Mouse (Mus musculus) Patski (cell line): ENCODE measurements around the gene Mecom. TPM values are rescaled to one million over a fixed set of nuclear protein-coding genes. Genes with fewer than 3 reads are reported as not detected.
"Not testable (repeated sequence)": the region's sequence is repeated elsewhere in the genome, so short reads cannot be mapped to it uniquely, and the experiment has no call there.

Experiments used
- ATAC-seq: fragments of 100-300 bp; one replicate; pipeline ENCODE4 v1.8.0; 2021
- CTCF ChIA-PET: fragments of 350-600 bp; sonication (Branson Sonifier 250); formaldehyde crosslinking; loops from one replicate; lab custom pipeline; 2022; ENCODE audit warnings: inconsistent platforms; lab: Charles Lee
- POLR2A ChIA-PET: fragments of 350-600 bp; sonication (Branson Sonifier 250); formaldehyde crosslinking; loops from one replicate; lab custom pipeline; 2022; ENCODE audit warnings: antibody characterized with exemption, inconsistent platforms; lab: Charles Lee
- DNase-seq: peaks from one replicate; pipeline ENCODE4 v3.0.0-alpha.2; 2011; ENCODE audit warnings: low read depth, low spot score
- H3K27me3 ChIP-seq: fragments of 371-371 bp; one replicate; pipeline ENCODE4 v1.5.1; 2021
- CTCF ChIP-seq: fragments of 100-300 bp; IDR thresholded peaks from one replicate; pipeline ENCODE4 v1.5.1; 2021
- in situ Hi-C: fragments of 300-500 bp; cut with MboI; formaldehyde crosslinking; loops from 3 replicates; pipeline ENCODE4 v1.11.1; 2018; ENCODE audit warnings: low pct_unique_long_range_greater_than_20kb, mixed read lengths
- polyA plus RNA-seq: library from polyadenylated mRNA; unstranded; gene quantifications from one replicate; pipeline ENCODE4 v1.2.3, GENCODE M21; 2021

Mecom gene
- 18.4 TPM for polyA plus RNA-seq

DNA sequence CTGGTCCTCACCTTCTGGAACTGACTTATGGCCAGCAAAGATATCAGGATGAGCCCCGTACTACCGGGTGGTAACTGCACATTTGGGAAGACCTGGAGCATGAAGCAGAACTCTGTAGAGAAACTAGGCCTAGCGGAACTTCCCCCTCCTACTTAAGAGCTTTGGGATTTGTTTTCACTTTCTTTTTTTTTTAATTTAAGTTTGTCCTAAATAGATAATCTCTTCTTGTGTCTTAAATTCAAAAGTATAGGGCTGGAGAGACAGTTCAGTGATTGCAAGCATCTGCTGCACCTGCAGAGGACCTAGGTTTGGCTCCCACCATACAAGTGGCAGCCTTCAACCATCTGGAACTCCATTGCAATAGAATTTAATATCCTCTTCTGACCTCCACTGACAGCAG is at the start of gene Mecom:
TSS of gene Mecom (minus strand) at position 101 of the 400 bp plus-strand sequence.
- ATAC-seq (no peak), DNase-seq (no peak)
- CTCF ChIA-PET = interaction anchor here (0.6 kb wide), 1 partner anchor 22 kb away, joined by 3 read pairs; no protein-coding TSS in a partner anchor
- POLR2A ChIA-PET = interaction anchor here (0.5 kb wide), 2 partner anchors 26 to 43 kb away, joined by 3 to 4 read pairs; no protein-coding TSS in a partner anchor
- TF ChIP-seq CTCF = no peak
- H3K27me3 ChIP-seq = peaks cover 29% of the 10 kb centered on the region
- in situ Hi-C loops = no loop called here

DNA sequence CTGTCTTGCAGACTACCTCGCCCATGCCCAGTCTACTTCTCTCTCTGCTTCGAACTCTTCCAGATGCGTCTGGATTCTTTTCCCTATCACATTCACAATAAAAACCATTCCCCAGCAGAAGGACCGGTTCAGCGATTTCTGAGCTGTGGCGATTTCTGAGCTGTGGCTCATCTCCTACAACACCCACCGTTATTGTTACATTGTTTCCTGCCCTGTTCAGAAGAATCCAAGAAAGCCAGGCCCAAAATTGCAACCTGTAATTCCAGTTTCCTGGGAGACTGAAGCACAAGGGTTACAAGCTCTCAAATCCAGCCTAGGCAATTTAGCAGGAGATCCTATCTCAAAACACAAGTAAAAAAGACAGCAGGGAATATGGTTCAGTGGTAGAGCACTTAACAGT is 49.5 kb upstream of the Mecom start:
- in situ Hi-C loops = loop anchor here (5.0 to 10.0 kb wide), 3 partner anchors 378 to 1008 kb away; no protein-coding TSS in a partner anchor
- no peak for ATAC-seq
- ChIA-PET CTCF (interaction anchor here (1.3 kb wide), 1 partner anchor 17 kb away, joined by 4 read pairs; no protein-coding TSS in a partner anchor), POLR2A (no interaction called here)
- DNase-seq = no peak
- no peaks in the 10 kb centered on the region for H3K27me3 ChIP-seq
- TF ChIP-seq CTCF = no peak

DNA sequence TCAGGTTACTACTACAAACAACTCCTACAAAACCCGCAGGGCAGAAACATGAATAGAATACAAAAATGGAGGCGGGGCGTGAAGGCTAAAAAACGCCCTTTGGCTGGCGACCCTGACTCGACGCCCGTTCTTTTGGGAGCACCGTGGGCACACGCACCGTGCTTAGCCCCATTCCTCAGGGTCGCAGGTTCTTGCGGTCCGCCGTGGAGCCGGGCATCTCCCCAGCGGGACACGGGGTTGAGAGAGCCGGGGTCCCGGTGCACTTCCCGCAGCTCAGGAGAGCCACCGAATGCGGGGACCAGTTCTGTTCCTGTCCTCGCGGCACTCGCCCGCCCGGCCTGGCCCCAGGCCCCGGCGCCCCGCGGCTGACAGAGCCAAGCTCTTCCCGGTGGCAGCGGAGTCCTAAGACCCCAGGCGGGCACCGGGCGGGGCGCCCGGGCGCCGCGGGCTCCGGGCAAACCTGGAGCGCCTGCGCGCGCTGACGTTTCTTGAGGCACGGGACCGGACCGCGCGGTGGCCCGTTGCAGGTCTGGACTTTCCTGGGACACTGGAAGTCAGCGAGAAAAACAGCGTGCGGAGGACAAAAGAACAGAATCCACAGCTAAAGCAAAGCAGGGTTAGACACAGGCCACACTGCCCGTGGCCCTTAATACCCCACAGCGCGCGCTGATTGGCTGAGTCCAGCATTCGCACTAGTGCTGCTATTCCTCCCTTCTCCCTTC is 47.5 kb upstream of the Mecom start:
- TF ChIP-seq CTCF = no peak
- in situ Hi-C loops = loop anchor here (5.0 to 10.0 kb wide), 3 partner anchors 380 to 1010 kb away; no protein-coding TSS in a partner anchor
- no peak for DNase-seq
- CTCF ChIA-PET = interaction anchor here (1.0 kb wide), 1 partner anchor 97 kb away, joined by 3 read pairs; no protein-coding TSS in a partner anchor
- POLR2A ChIA-PET = interaction anchor here (1.0 to 1.4 kb wide), 3 partner anchors 9 to 227 kb away, joined by 3 to 4 read pairs (median 3); no protein-coding TSS in a partner anchor
- peaks cover 1% of the 10 kb centered on the region for H3K27me3 ChIP-seq
- peak; percentile 42 for ATAC-seq

DNA sequence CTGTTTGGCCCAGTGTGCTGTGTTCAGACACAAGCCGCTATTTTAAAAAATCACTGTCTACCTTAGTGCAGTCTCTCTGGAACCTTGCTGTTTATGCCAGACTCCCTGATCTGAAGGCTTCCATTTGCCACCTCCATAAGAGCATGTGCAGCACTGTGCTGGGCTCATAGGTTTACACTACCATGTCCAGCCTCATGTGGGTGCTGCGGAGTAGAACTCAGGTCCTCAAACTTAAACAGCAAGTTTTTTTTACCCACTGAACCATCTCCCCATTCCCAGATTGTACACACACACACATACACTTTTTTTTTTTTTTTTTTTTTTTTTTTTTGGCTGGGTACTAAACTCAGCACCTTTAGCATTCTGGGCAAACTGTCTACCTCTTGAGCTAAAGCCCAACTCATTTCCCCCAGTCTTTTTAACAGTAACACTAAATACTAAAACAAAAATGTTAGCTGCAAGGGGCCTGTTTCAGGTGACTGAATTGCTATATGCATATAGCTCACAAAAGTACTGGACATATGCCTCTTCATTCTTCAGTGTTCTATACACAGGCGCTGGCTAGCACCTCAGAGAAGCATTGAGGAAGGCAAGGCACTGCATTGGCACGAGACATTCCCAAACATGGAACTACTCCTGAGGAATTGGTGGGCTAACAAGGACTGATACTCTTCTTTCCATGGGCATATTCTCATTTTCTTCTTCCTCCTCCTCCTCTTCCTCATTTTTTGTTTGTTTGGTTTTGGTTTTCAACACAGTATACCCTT is 46.1 kb upstream of the Mecom start:
- ATAC-seq (no peak), DNase-seq (no peak)
- in situ Hi-C loops = loop anchor here (5.0 to 10.0 kb wide), 3 partner anchors 381 to 1011 kb away; no protein-coding TSS in a partner anchor
- CTCF ChIA-PET = interaction anchor here (0.9 to 1.3 kb wide), 3 partner anchors 8 to 122 kb away, joined by 3 to 4 read pairs (median 3); partner anchors contain the start of gene Mynn
- TF ChIP-seq CTCF = no peak
- POLR2A ChIA-PET = interaction anchor here (0.6 kb wide), 1 partner anchor 677 kb away, joined by 3 read pairs; no protein-coding TSS in a partner anchor
- peaks cover 14% of the 10 kb centered on the region for H3K27me3 ChIP-seq

GRCm38 (mm10) chr3:30592418-30592853 is 44.6 kb upstream of the Mecom start:
- no peak for TF ChIP-seq CTCF
- ChIA-PET CTCF (interaction anchor here (0.6 to 1.8 kb wide), 34 partner anchors 9 to 702 kb away, joined by 3 to 19 read pairs (median 3); partner anchors contain the start of genes Mynn and Phc3), POLR2A (interaction anchor here (1.2 kb wide), 1 partner anchor 464 kb away, joined by 3 read pairs; no protein-coding TSS in a partner anchor)
- peak; percentile 43 for DNase-seq
- in situ Hi-C loops = loop anchor here (5.0 to 10.0 kb wide), 3 partner anchors 382 to 1012 kb away; no protein-coding TSS in a partner anchor
- H3K27me3 ChIP-seq = peaks cover 23% of the 10 kb centered on the region
- ATAC-seq = peak; percentile 71

DNA sequence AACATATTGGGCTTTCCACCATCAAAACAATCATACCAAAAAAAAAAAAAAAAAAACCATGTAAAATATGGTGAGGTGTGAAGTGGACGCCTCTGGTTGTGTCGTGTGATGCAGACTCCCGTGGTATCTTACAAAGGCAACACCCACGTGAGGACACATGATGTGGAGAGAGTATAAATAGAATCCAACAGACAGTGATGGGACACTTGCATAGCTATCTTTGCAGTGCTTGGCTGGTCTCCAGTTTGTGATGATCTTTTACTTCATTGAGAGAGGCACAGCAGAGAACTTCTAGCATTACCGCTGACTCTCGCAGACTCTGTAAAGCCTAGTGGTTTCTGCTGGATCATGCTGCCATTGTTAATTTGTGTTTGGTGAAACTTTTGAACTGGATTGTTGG is 41.1 kb upstream of the Mecom start:
- DNase-seq (no peak), ATAC-seq (no peak)
- H3K27me3 ChIP-seq = peaks cover 41% of the 10 kb centered on the region
- ChIA-PET CTCF (no interaction called here), POLR2A (no interaction called here)
- no peak for TF ChIP-seq CTCF
- in situ Hi-C loops = no loop called here

DNA sequence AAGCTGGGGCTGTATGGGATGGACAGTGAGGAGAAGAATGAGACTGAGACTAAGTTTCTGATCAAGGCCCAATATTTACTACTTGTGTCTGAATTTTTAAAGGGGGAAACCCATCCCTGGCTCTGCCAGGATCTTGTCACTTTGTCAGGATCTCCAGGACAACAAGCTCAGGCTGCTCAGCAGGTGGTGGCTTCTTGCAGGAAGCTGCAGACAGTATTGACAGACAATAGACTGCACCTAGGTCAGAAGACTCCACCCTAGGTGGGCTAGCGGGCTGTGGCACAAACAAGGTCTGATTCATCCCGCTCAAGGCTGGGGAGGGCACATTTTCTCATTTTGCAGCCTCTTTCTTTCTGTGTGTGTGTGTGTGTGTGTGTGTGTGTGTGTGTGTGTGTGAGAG is 25.7 kb upstream of the Mecom start:
- DNase-seq (no peak), ATAC-seq (no peak)
- in situ Hi-C loops = loop anchor here (25.0 kb wide), 1 partner anchor 761 kb away; no protein-coding TSS in a partner anchor
- POLR2A ChIA-PET = interaction anchor here (0.6 to 0.7 kb wide), 2 partner anchors 25 to 102 kb away, joined by 3 read pairs; no protein-coding TSS in a partner anchor
- H3K27me3 ChIP-seq = peaks cover 24% of the 10 kb centered on the region
- CTCF ChIA-PET = interaction anchor here (1.0 to 1.1 kb wide), 2 partner anchors 33 to 67 kb away, joined by 3 read pairs; no protein-coding TSS in a partner anchor
- no peak for TF ChIP-seq CTCF

DNA sequence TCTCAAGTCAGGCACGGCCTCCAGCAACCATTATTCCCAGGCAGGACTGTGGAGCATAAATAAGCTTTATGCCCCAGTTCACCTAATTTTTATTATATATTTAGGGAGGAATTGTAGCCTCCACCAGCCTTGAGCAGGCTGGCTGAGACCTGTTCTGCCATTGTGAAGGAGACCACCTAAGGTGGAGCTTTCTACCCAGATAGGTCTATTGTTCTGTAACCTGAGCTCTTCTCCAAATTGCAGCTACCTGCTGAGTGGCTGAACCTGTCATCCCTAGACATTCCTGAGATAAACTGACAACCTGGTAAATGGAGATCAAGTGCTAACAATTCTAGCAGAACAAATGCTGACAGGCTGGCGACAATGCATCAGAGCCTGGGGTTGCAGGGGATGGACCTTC is 18.5 kb upstream of the Mecom start:
- DNase-seq, ATAC-seq, H3K27me3 ChIP-seq, POLR2A ChIA-PET, CTCF ChIA-PET: not testable (repeated sequence)
- in situ Hi-C loops = loop anchor here (25.0 kb wide), 1 partner anchor 754 kb away; no protein-coding TSS in a partner anchor

- peaks cover 33% of the 10 kb centered on the region for H3K27me3 ChIP-seq
- no peak for DNase-seq
- peak; percentile 50 for TF ChIP-seq CTCF
- in situ Hi-C loops = loop anchor here (25.0 kb wide), 1 partner anchor 748 kb away; no protein-coding TSS in a partner anchor
- no peak for ATAC-seq
- ChIA-PET CTCF (interaction anchor here (0.7 to 2.5 kb wide), 8 partner anchors 11 to 828 kb away, joined by 3 to 11 read pairs (median 4); no protein-coding TSS in a partner anchor), POLR2A (no interaction called here)
Observed at GRCm38 (mm10) chr3:30560677-30561314, 13.0 kb upstream of the Mecom start.
